Mouse (Mus musculus): ENCODE results near the gene Atrip. TPM values are rescaled to one million over a fixed set of nuclear protein-coding genes. Genes with fewer than 3 reads are reported as not detected.

Gene Atrip
- 11.8 and 12.3 TPM in 2 replicates for polyA plus RNA-seq (2015; fragmentation: Nextera tagmentation; extraction: Ambion mirVana)

GRCm38 (mm10) chr9:109073661-109074573 lies at the start of gene Atrip:
Atrip (minus strand) TSS chr9:109074124.

GRCm38 (mm10) chr9:109095137-109095982 lies 21.4 kb upstream of the Atrip start, which contains the start of gene Plxnb1:
Plxnb1 (plus strand) TSS chr9:109095389.

GRCm38 (mm10) chr9:109082124-109082800 lies 8.3 kb upstream of the Atrip start, which contains the start of the genes Ccdc51 and Tma7:
Ccdc51 (plus strand) TSS chr9:109082493.
Tma7 (minus strand) TSS chr9:109082587.

GRCm38 (mm10) chr9:109059136-109059903 lies 14.6 kb downstream of the Atrip start, which contains the start of gene Trex1:
Trex1 (minus strand) TSS chr9:109059734.

GRCm38 (mm10) chr9:109038086-109038895 lies 35.6 kb downstream of the Atrip start, which contains the start of gene Shisa5:
Shisa5 (plus strand) TSS chr9:109038565.

Other genes starting within 250 kb of the Atrip start
- 0.06 TPM in 2 replicates for gene Celsr3, start 247.8 kb downstream of the Atrip start, polyA plus RNA-seq (2015; fragmentation: Nextera tagmentation; extraction: Ambion mirVana)
- 5.1 and 5.2 TPM in 2 replicates for gene Slc26a6, start 220.8 kb downstream of the Atrip start, polyA plus RNA-seq (2015; fragmentation: Nextera tagmentation; extraction: Ambion mirVana)
- gene Tmem89, start 159.5 kb downstream of the Atrip start, polyA plus RNA-seq (2015; fragmentation: Nextera tagmentation; extraction: Ambion mirVana): not detected in 2 replicates
- 871 and 963 TPM in 2 replicates for gene Uqcrc1, start 137.5 kb downstream of the Atrip start, polyA plus RNA-seq (2015; fragmentation: Nextera tagmentation; extraction: Ambion mirVana)
- gene Col7a1, start 120.5 kb downstream of the Atrip start, polyA plus RNA-seq (2015; fragmentation: Nextera tagmentation; extraction: Ambion mirVana): 3.6 and 4.5 TPM in 2 replicates
- 0.13 TPM in 1 of 2 replicates, not detected in the other for gene Ucn2, start 88.1 kb downstream of the Atrip start, polyA plus RNA-seq (2015; fragmentation: Nextera tagmentation; extraction: Ambion mirVana)
- 7.3 and 8.6 TPM in 2 replicates for gene Pfkfb4, start 82.3 kb downstream of the Atrip start, polyA plus RNA-seq (2015; fragmentation: Nextera tagmentation; extraction: Ambion mirVana)
- 47.1 and 63.1 TPM in 2 replicates for gene Shisa5, start 35.6 kb downstream of the Atrip start, polyA plus RNA-seq (2015; fragmentation: Nextera tagmentation; extraction: Ambion mirVana)
- gene Trex1, start 14.4 kb downstream of the Atrip start, polyA plus RNA-seq (2015; fragmentation: Nextera tagmentation; extraction: Ambion mirVana): 14.9 and 15.0 TPM in 2 replicates
- 11.0 and 11.6 TPM in 2 replicates for gene Ccdc51, start 8.4 kb upstream of the Atrip start, polyA plus RNA-seq (2015; fragmentation: Nextera tagmentation; extraction: Ambion mirVana)
- gene Tma7, start 8.5 kb upstream of the Atrip start, polyA plus RNA-seq (2015; fragmentation: Nextera tagmentation; extraction: Ambion mirVana): 322 and 363 TPM in 2 replicates
- 0.74 and 0.87 TPM in 2 replicates for gene Plxnb1, start 21.3 kb upstream of the Atrip start, polyA plus RNA-seq (2015; fragmentation: Nextera tagmentation; extraction: Ambion mirVana)
- gene Fbxw21, start 87.9 kb upstream of the Atrip start, polyA plus RNA-seq (2015; fragmentation: Nextera tagmentation; extraction: Ambion mirVana): not detected in 2 replicates
- not detected in 2 replicates for gene Fbxw13, start 121.9 kb upstream of the Atrip start, polyA plus RNA-seq (2015; fragmentation: Nextera tagmentation; extraction: Ambion mirVana)
- not detected in 2 replicates for gene Fbxw20, start 160.6 kb upstream of the Atrip start, polyA plus RNA-seq (2015; fragmentation: Nextera tagmentation; extraction: Ambion mirVana)
- gene Fbxw14, start 213.6 kb upstream of the Atrip start, polyA plus RNA-seq (2015; fragmentation: Nextera tagmentation; extraction: Ambion mirVana): not detected in 2 replicates

Measured in skeletal muscle tissue, postnatal 0 days (tissue).